Mouse (Mus musculus) T-cell, adult 66 days (primary cell): ENCODE data around the gene Hist1h2br. TPM values are rescaled to one million over a fixed set of nuclear protein-coding genes. Genes with fewer than 3 reads are reported as not detected.

Source experiments
- total RNA-seq, 2 experiments: library from RNA; stranded (reverse); gene quantifications; 3 replicates in 1 of 2; 4 replicates in 1 of 2; pipeline ENCODE4 v1.2.4; 2023

Gene Hist1h2br
- total RNA-seq = 100 to 1,000 TPM in 1 of 2 experiments, 10 to 100 TPM in 1; 85.9 to 136 TPM

DNA sequence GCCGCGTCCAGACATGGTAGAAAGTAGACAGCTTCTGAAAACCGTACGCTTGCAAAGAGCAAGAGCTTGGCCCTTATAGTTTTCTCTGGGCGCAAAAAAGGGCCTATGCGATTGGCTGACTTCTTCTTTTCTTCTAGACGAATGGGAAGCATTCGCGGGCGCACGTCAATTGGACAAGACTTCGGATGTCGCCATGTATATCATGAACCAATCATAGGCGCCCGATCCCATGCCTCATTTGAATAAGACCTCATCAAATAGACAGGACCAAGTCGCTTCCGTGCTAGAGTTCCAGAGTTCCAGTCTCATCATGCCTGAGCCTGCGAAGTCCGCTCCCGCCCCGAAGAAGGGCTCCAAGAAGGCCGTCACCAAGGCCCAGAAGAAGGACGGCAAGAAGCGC lies at the start of gene Hist1h2br, which contains the start of gene Hist1h2ap:
Gene Hist1h2br, plus strand, starts transcription at position 283 of the 400 bp plus-strand sequence.
Gene Hist1h2ap, minus strand, starts transcription at position 47 of the 400 bp plus-strand sequence.

DNA sequence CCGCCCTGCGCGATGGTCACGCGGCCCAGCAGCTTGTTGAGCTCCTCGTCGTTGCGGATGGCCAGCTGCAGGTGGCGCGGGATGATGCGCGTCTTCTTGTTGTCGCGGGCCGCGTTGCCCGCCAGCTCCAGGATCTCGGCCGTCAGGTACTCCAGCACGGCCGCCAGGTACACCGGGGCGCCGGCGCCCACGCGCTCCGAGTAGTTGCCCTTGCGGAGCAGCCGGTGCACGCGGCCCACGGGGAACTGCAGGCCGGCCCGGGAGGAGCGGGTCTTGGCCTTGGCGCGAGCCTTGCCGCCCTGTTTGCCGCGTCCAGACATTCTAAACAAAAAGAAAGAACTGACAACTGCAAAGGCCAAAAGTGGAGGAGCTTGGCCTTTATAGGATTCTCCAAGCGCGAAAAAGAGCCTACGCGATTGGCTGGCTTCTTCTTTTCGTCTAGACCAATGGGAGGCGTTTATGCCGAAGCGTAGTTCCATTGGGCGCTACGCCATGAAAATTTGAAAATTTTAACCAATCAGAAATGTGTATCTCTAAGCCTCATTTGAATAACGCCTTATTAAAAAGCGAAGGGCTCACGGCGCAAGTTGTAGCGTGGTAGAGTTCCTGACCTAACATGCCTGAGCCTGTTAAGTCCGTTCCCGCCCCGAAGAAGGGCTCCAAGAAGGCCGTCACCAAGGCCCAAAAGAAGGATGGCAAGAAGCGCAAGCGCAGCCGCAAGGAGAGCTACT lies 46.5 kb upstream of the Hist1h2br start, which contains the start of the genes Hist1h2an and Hist1h2bp:
Gene Hist1h2an, minus strand, starts transcription at position 320 of the 731 bp plus-strand sequence.
Gene Hist1h2bp, plus strand, starts transcription at position 563 of the 731 bp plus-strand sequence.

GRCm38 (mm10) chr13:21810073-21810472 lies 23.5 kb upstream of the Hist1h2br start, which contains the start of the genes Hist1h2bq and Hist1h2ao:
Gene Hist1h2bq, minus strand, starts transcription at chr13:21810197.
Gene Hist1h2ao, plus strand, starts transcription at chr13:21810465.

DNA sequence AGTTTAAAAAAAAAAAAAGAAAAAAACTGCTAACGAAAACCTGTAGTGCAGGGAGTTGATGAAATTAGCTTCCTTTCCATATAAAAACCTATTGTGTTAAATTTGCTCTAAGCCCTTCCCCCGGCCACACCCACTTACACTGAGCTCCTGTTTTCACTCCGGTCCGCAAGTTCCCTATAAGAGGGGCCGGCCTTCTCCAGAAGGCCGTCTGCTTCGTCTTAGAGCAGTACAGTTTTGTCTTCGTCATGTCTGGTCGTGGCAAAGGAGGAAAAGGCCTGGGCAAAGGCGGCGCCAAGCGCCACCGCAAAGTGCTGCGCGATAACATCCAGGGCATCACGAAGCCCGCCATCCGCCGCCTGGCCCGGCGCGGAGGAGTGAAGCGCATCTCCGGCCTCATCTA lies 22.0 kb upstream of the Hist1h2br start, which contains the start of gene Hist1h4m:
Gene Hist1h4m, plus strand, starts transcription at position 208 of the 400 bp plus-strand sequence.

GRCm38 (mm10) chr13:21831418-21832394 lies 1.8 kb upstream of the Hist1h2br start, which contains the start of gene Hist1h4n:
Gene Hist1h4n, minus strand, starts transcription at chr13:21832196.

Other genes starting within 250 kb of the Hist1h2br start
- not detected for gene Olfr1362, start 219.7 kb upstream of the Hist1h2br start, total RNA-seq
- not detected for gene Olfr11, start 191.2 kb upstream of the Hist1h2br start, total RNA-seq
- gene Olfr1361, start 170.4 kb upstream of the Hist1h2br start, total RNA-seq = not detected
- not detected for gene Olfr1360, start 156.3 kb upstream of the Hist1h2br start, total RNA-seq
- not detected for gene Olfr1359, start 135.6 kb upstream of the Hist1h2br start, total RNA-seq
- gene Hist1h2bl, start 117.6 kb upstream of the Hist1h2br start, total RNA-seq = 100 to 1,000 TPM in 1 of 2 experiments, 10 to 100 TPM in 1; 41.0 to 101 TPM
- 10 to 100 TPM; 69.0 to 85.5 TPM for gene Hist1h2ai, start 117.3 kb upstream of the Hist1h2br start, total RNA-seq
- 100 to 1,000 TPM in 1 of 2 experiments, 10 to 100 TPM in 1; 63.3 to 163 TPM for gene Hist1h3h, start 116.1 kb upstream of the Hist1h2br start, total RNA-seq
- 10 to 100 TPM in 1 of 2 experiments, 1 to 10 TPM in 1; 9.3 to 35.0 TPM for gene Hist1h2bm, start 111.7 kb upstream of the Hist1h2br start, total RNA-seq
- gene Hist1h4j, start 98.7 kb upstream of the Hist1h2br start, total RNA-seq = 10 to 100 TPM in 1 of 2 experiments, 1 to 10 TPM in 1; 9.9 to 32.0 TPM
- gene Hist1h4k, start 83.2 kb upstream of the Hist1h2br start, total RNA-seq = 100 to 1,000 TPM; 339 to 539 TPM
- gene Hist1h2ak, start 79.9 kb upstream of the Hist1h2br start, total RNA-seq = 10 to 100 TPM; 34.6 to 52.1 TPM
- 100 to 1,000 TPM in 1 of 2 experiments, 10 to 100 TPM in 1; 62.8 to 108 TPM for gene Hist1h2bn, start 79.6 kb upstream of the Hist1h2br start, total RNA-seq
- 10 to 100 TPM; 20.5 to 68.4 TPM for gene Hist1h1b, start 53.1 kb upstream of the Hist1h2br start, total RNA-seq
- 100 to 1,000 TPM in 1 of 2 experiments, 10 to 100 TPM in 1; 89.3 to 207 TPM for gene Hist1h3i, start 50.4 kb upstream of the Hist1h2br start, total RNA-seq
- gene Hist1h2an, start 46.5 kb upstream of the Hist1h2br start, total RNA-seq = 10 to 100 TPM in 1 of 2 experiments, 1 to 10 TPM in 1; 8.2 to 18.6 TPM
- 10 to 100 TPM; 22.1 to 55.1 TPM for gene Hist1h2bp, start 46.3 kb upstream of the Hist1h2br start, total RNA-seq
- 100 to 1,000 TPM in 1 of 2 experiments, 10 to 100 TPM in 1; 85.1 to 138 TPM for gene Hist1h2bq, start 23.5 kb upstream of the Hist1h2br start, total RNA-seq
- 100 to 1,000 TPM; 104 to 232 TPM for gene Hist1h2ao, start 23.3 kb upstream of the Hist1h2br start, total RNA-seq
- 100 to 1,000 TPM; 266 to 341 TPM for gene Hist1h4m, start 22.0 kb upstream of the Hist1h2br start, total RNA-seq
- gene Hist1h4n, start 1.5 kb upstream of the Hist1h2br start, total RNA-seq = 100 to 1,000 TPM in 1 of 2 experiments, 10 to 100 TPM in 1; 17.4 to 191 TPM
- gene Hist1h2ap, start 236 bp upstream of the Hist1h2br start, total RNA-seq = 10 to 100 TPM; 52.5 to 94.4 TPM
- under 1 TPM; 0.36 to 0.67 TPM for gene Zfp184, start 111.4 kb downstream of the Hist1h2br start, total RNA-seq
- gene Pom121l2, start 147.5 kb downstream of the Hist1h2br start, total RNA-seq = not detected
- gene Prss16, start 176.0 kb downstream of the Hist1h2br start, total RNA-seq = under 1 TPM in 1 of 2 experiments, not detected in 1; 0.93 TPM
- gene Hist1h2ah, start 201.8 kb downstream of the Hist1h2br start, total RNA-seq = 10 to 100 TPM in 1 of 2 experiments, 1 to 10 TPM in 1; 9.5 to 83.4 TPM
- gene Hist1h2bk, start 202.1 kb downstream of the Hist1h2br start, total RNA-seq = 100 to 1,000 TPM in 1 of 2 experiments, 10 to 100 TPM in 1; 47.4 to 137 TPM
- gene Hist1h4i, start 207.6 kb downstream of the Hist1h2br start, total RNA-seq = 100 to 1,000 TPM in 1 of 2 experiments, 10 to 100 TPM in 1; 55.8 to 104 TPM
- gene Hist1h2ag, start 209.2 kb downstream of the Hist1h2br start, total RNA-seq = 100 to 1,000 TPM in 1 of 2 experiments, 10 to 100 TPM in 1; 44.9 to 107 TPM
- 10 to 100 TPM; 39.1 to 88.2 TPM for gene Hist1h2bj, start 209.5 kb downstream of the Hist1h2br start, total RNA-seq